Mouse (Mus musculus) MEL (cell line): ENCODE data around the gene Defb36.

Experiments used
- CTCF ChIP-seq, 3 experiments: IDR thresholded peaks in 2 of 3; conservative IDR thresholded peaks in 1 of 3; 2 replicates each; pipeline ENCODE4 v1.5.1; 2011 to 2012; ENCODE audit warnings: low read length in 3 of 3, low read depth in 2 of 3, mild to moderate bottlenecking in 2 of 3, improper control_type of control experiment in 1 of 3, inconsistent platforms in 1 of 3, mixed read lengths in 1 of 3, moderate library complexity in 1 of 3; ENCODE audit not compliant: control insufficient read depth in 1 of 3, insufficient read depth in 1 of 3, poor library complexity in 1 of 3, severe bottlenecking in 1 of 3
- EP300 ChIP-seq, 2 experiments: IDR thresholded peaks; 2 replicates each; pipeline ENCODE4 v1.6.1; 2011; ENCODE audit warnings: improper control_type of control experiment in 2 of 2, low read length in 2 of 2, low read depth in 1 of 2, mild to moderate bottlenecking in 1 of 2
- ETS1 ChIP-seq: IDR thresholded peaks from 2 replicates; pipeline ENCODE4 v1.6.1; 2012; ENCODE audit warnings: low read depth, mild to moderate bottlenecking, inconsistent platforms, low read length, improper control_type of control experiment, moderate library complexity
- POLR2A ChIP-seq, 2 experiments: IDR thresholded peaks; 2 replicates each; pipeline ENCODE4 v1.6.1; 2011 to 2012; ENCODE audit warnings: low read length in 2 of 2, mild to moderate bottlenecking in 2 of 2, control low read depth in 1 of 2, improper control_type of control experiment in 1 of 2, low read depth in 1 of 2, moderate library complexity in 1 of 2; ENCODE audit not compliant: control insufficient read depth in 1 of 2, insufficient read depth in 1 of 2, poor library complexity in 1 of 2
- POLR2AphosphoS5 ChIP-seq: IDR thresholded peaks from 2 replicates; pipeline ENCODE4 v1.6.1; 2012; ENCODE audit warnings: low read depth, borderline replicate concordance, mild to moderate bottlenecking, inconsistent platforms, low read length, moderate library complexity, mixed read lengths
- RAD21 ChIP-seq: IDR thresholded peaks from 2 replicates; pipeline ENCODE4 v1.6.1; 2011; ENCODE audit warnings: mild to moderate bottlenecking, low read depth, low read length, improper control_type of control experiment
- ZNF384 ChIP-seq: IDR thresholded peaks from 2 replicates; pipeline ENCODE4 v1.6.1; 2012; ENCODE audit warnings: low read depth, mild to moderate bottlenecking, inconsistent platforms, low read length, improper control_type of control experiment

DNA sequence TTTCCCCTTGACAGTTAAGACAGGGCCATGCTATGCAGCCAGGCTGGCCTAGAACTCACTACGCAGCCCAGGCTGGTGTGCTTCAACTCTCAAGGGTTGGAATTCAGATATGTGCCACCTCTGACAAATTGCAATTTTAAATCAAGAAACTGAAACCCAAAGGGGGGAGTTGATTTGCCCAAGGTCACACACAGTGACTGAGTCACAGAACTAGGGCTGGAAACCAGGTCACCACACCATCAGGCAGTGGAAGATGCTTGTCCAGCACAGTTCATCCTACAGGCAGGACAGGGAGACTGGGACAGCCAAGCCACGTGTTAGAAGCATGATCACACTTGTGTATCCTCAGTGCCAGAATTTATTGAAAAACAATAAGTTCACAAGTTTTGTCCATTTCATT lies 20.4 kb downstream of the Defb36 start:
- no peak for TF ChIP-seq POLR2A (IDR thresholded peaks at IDR 0.05; ENCODE audit: control insufficient read depth in 1 of 2, insufficient read depth in 1 of 2, low read depth in 1 of 2, low read length in 2 of 2, poor library complexity in 1 of 2)
- no peak for TF ChIP-seq CTCF (IDR thresholded peaks at IDR 0.05 in 2 of 3, conservative IDR thresholded peaks at IDR 0.05 in 1 of 3; ENCODE audit: control insufficient read depth in 1 of 3, insufficient read depth in 1 of 3, low read depth in 2 of 3, low read length in 3 of 3, poor library complexity in 1 of 3, severe bottlenecking in 1 of 3)
- no peak for TF ChIP-seq EP300 (IDR thresholded peaks at IDR 0.05; ENCODE audit: low read depth in 1 of 2, low read length in 2 of 2)
- TF ChIP-seq RAD21, result no peak
- no peak for TF ChIP-seq POLR2AphosphoS5
- no peak for TF ChIP-seq ZNF384
- TF ChIP-seq ETS1, result no peak
